Mouse (Mus musculus): Measurements from ENCODE around the gene AY074887. TPM values are rescaled to one million over a fixed set of nuclear protein-coding genes. Genes with fewer than 3 reads are reported as not detected.

Gene AY074887
- polyA plus RNA-seq, 2 experiments = 0.20 to 0.43 TPM

- peaks cover 36% of the 10 kb centered on the region for H3K36me3 ChIP-seq (ENCODE audit: control insufficient read depth, insufficient read depth, low read length)
- ATAC-seq (ENCODE audit: low FRiP score, low read depth) (no peak), DNase-seq (ENCODE audit: low spot score) (no peak)
- H3K4me1 ChIP-seq (ENCODE audit: control insufficient read depth, insufficient read depth, low read length) = peaks cover 11% of the 10 kb centered on the region; the same call in 1 of the 2 replicates
- no peak overlapping the region for H3K27ac ChIP-seq (replicated peaks; ENCODE audit: low read depth, low read length)
- H3K4me3 ChIP-seq (replicated peaks; ENCODE audit: low read length) = no peak overlapping the region
- no peak overlapping the region for H3K4me2 ChIP-seq (replicated peaks; ENCODE audit: low read depth, low read length, severe bottlenecking)
- no peaks in the 10 kb centered on the region for H3K9me3 ChIP-seq (ENCODE audit: control insufficient read depth, low read length)
- no peak overlapping the region for H3K9ac ChIP-seq (ENCODE audit: low read depth, low read length, severe bottlenecking)
- no peaks in the 10 kb centered on the region for H3K27me3 ChIP-seq (ENCODE audit: control insufficient read depth, insufficient read depth, low read length)
- no peak for TF ChIP-seq POLR2A (IDR thresholded peaks at IDR 0.05; ENCODE audit: borderline replicate concordance, extremely low read depth, insufficient read depth, insufficient read length)
Measured at GRCm38 (mm10) chr9:54949465-54949864, 1.3 kb downstream of the AY074887 start.

- TF ChIP-seq POLR2A (IDR thresholded peaks at IDR 0.05; ENCODE audit: borderline replicate concordance, extremely low read depth, insufficient read depth, insufficient read length) = no peak
- Histone ChIP-seq H3K36me3 (ENCODE audit: control insufficient read depth, insufficient read depth, low read length) (peaks cover 10% of the 10 kb centered on the region; the same call in 1 of the 2 replicates), H3K4me1 (ENCODE audit: control insufficient read depth, insufficient read depth, low read length) (no peaks in the 10 kb centered on the region), H3K27me3 (ENCODE audit: control insufficient read depth, insufficient read depth, low read length) (no peaks in the 10 kb centered on the region), H3K9ac (ENCODE audit: low read depth, low read length, severe bottlenecking) (no peak overlapping the region), H3K4me2 (replicated peaks; ENCODE audit: low read depth, low read length, severe bottlenecking) (no peak overlapping the region), H3K27ac (replicated peaks; ENCODE audit: low read depth, low read length) (no peak overlapping the region), H3K9me3 (ENCODE audit: control insufficient read depth, low read length) (no peaks in the 10 kb centered on the region), H3K4me3 (replicated peaks; ENCODE audit: low read length) (no peak overlapping the region)
- WGBS = 60% methylated on average over 16 of the region's 16 CpGs
- ATAC-seq (ENCODE audit: low FRiP score, low read depth) (no peak), DNase-seq (ENCODE audit: low spot score) (peak; percentile 15)
Measured at GRCm38 (mm10) chr9:54946256-54946655, 4.5 kb downstream of the AY074887 start.

DNA sequence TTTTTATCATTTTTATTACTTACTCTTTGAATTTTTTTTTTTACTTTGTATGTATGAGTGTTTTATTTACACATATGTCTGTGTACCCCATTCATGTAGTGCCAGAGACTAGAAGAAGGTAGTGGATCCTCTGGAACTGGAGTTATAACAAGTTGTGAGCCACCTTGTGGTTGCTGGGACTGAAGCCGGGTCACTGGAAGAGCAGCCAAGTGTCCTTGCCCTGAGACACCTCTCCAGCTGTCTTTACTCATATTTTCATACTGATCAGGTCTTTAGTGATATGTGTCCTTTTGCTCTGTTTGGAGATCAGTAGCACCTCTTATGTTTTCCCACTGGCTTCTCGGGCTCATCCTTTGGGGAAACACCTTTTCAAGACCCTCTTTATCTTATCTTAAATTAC is 6.3 kb downstream of the AY074887 start:
- ATAC-seq (ENCODE audit: low FRiP score, low read depth) (no peak), DNase-seq (ENCODE audit: low spot score) (no peak)

GRCm38 (mm10) chr9:54942071-54942470 is 8.7 kb downstream of the AY074887 start:
- Histone ChIP-seq H3K27ac (replicated peaks; ENCODE audit: low read depth, low read length) (no peak overlapping the region), H3K36me3 (ENCODE audit: control insufficient read depth, insufficient read depth, low read length) (peaks cover 10% of the 10 kb centered on the region; the same call in 1 of the 2 replicates), H3K9ac (ENCODE audit: low read depth, low read length, severe bottlenecking) (no peak overlapping the region), H3K4me1 (ENCODE audit: control insufficient read depth, insufficient read depth, low read length) (no peaks in the 10 kb centered on the region), H3K4me2 (replicated peaks; ENCODE audit: low read depth, low read length, severe bottlenecking) (no peak overlapping the region), H3K27me3 (ENCODE audit: control insufficient read depth, insufficient read depth, low read length) (no peaks in the 10 kb centered on the region), H3K4me3 (replicated peaks; ENCODE audit: low read length) (no peak overlapping the region), H3K9me3 (ENCODE audit: control insufficient read depth, low read length) (no peaks in the 10 kb centered on the region)
- ATAC-seq (ENCODE audit: low FRiP score, low read depth) (no peak), DNase-seq (ENCODE audit: low spot score) (no peak)
- 85% methylated on average over 4 of the region's 4 CpGs for WGBS
- TF ChIP-seq POLR2A (IDR thresholded peaks at IDR 0.05; ENCODE audit: borderline replicate concordance, extremely low read depth, insufficient read depth, insufficient read length) = no peak

More for the DNA sequence above, 6.3 kb downstream of the AY074887 start:
- H3K27me3 ChIP-seq (ENCODE audit: control insufficient read depth, insufficient read depth, low read length) = no peaks in the 10 kb centered on the region
- no peak overlapping the region for H3K27ac ChIP-seq (replicated peaks; ENCODE audit: low read depth, low read length)
- no peak overlapping the region for H3K4me3 ChIP-seq (replicated peaks; ENCODE audit: low read length)
- no peak overlapping the region for H3K9ac ChIP-seq (ENCODE audit: low read depth, low read length, severe bottlenecking)
- no peak overlapping the region for H3K4me2 ChIP-seq (replicated peaks; ENCODE audit: low read depth, low read length, severe bottlenecking)
- H3K9me3 ChIP-seq (ENCODE audit: control insufficient read depth, low read length) = no peaks in the 10 kb centered on the region
- peaks cover 10% of the 10 kb centered on the region; the same call in 1 of the 2 replicates for H3K36me3 ChIP-seq (ENCODE audit: control insufficient read depth, insufficient read depth, low read length)
- no peak for TF ChIP-seq POLR2A (IDR thresholded peaks at IDR 0.05; ENCODE audit: borderline replicate concordance, extremely low read depth, insufficient read depth, insufficient read length)
- WGBS = 77% methylated on average over 2 of the region's 2 CpGs
- H3K4me1 ChIP-seq (ENCODE audit: control insufficient read depth, insufficient read depth, low read length) = no peaks in the 10 kb centered on the region

DNA sequence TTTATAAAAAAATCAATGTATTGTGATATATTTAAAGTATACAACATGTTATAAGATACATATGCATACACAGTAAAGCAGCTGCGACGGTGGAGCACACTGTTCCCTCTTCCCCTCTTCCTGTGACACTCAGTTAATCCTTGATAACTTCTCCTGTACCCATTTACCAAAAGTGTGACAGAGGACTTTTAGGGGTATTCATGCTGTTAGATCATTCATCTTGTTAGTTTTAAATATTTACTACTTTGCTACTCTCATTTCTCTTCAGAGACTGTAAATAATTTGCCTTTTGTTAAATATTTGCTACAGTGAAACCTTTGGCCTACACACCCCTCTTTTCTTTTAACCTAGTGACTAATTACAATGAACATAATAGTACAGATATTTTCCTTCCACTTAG is 18.4 kb downstream of the AY074887 start:
- H3K9ac ChIP-seq (ENCODE audit: low read depth, low read length, severe bottlenecking) = no peak overlapping the region
- WGBS = 73% methylated on average over 2 of the region's 2 CpGs
- no peaks in the 10 kb centered on the region for H3K4me1 ChIP-seq (ENCODE audit: control insufficient read depth, insufficient read depth, low read length)
- peaks cover 2% of the 10 kb centered on the region; the same call in 1 of the 2 replicates for H3K36me3 ChIP-seq (ENCODE audit: control insufficient read depth, insufficient read depth, low read length)
- H3K9me3 ChIP-seq (ENCODE audit: control insufficient read depth, low read length) = no peaks in the 10 kb centered on the region
- no peak overlapping the region for H3K4me2 ChIP-seq (replicated peaks; ENCODE audit: low read depth, low read length, severe bottlenecking)
- no peaks in the 10 kb centered on the region for H3K27me3 ChIP-seq (ENCODE audit: control insufficient read depth, insufficient read depth, low read length)
- no peak for TF ChIP-seq POLR2A (IDR thresholded peaks at IDR 0.05; ENCODE audit: borderline replicate concordance, extremely low read depth, insufficient read depth, insufficient read length)
- no peak overlapping the region for H3K27ac ChIP-seq (replicated peaks; ENCODE audit: low read depth, low read length)
- no peak for ATAC-seq (ENCODE audit: low FRiP score, low read depth)
- no peak for DNase-seq (ENCODE audit: low spot score)
- H3K4me3 ChIP-seq (replicated peaks; ENCODE audit: low read length) = no peak overlapping the region

DNA sequence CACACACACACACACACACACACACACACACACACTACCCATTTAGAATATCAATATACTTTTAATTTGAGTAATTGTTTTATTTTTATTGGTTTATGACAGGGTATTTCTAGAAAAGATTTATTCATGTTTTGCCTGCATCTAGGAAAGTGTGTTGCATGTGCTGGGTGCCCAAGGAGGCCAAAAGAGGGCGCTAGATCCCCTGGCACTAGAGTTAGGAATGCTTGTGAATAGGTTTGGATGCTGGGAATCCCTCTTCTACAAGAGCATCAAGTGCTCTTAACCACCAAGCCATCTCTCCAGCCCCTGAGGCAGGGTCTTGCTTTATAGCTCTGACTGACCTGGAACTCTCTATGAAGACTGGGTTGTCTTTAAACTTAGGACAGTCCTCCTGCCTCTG is 19.0 kb downstream of the AY074887 start:
- TF ChIP-seq POLR2A (IDR thresholded peaks at IDR 0.05; ENCODE audit: borderline replicate concordance, extremely low read depth, insufficient read depth, insufficient read length) = no peak
- no peak overlapping the region for H3K4me2 ChIP-seq (replicated peaks; ENCODE audit: low read depth, low read length, severe bottlenecking)
- peaks cover 2% of the 10 kb centered on the region; the same call in 1 of the 2 replicates for H3K36me3 ChIP-seq (ENCODE audit: control insufficient read depth, insufficient read depth, low read length)
- ATAC-seq (ENCODE audit: low FRiP score, low read depth) = no peak
- WGBS = 5% methylated on average over 1 of the region's 1 CpGs
- DNase-seq (ENCODE audit: low spot score) = no peak
- no peak overlapping the region for H3K4me3 ChIP-seq (replicated peaks; ENCODE audit: low read length)
- H3K27ac ChIP-seq (replicated peaks; ENCODE audit: low read depth, low read length) = no peak overlapping the region
- no peaks in the 10 kb centered on the region for H3K4me1 ChIP-seq (ENCODE audit: control insufficient read depth, insufficient read depth, low read length)
- H3K27me3 ChIP-seq (ENCODE audit: control insufficient read depth, insufficient read depth, low read length) = no peaks in the 10 kb centered on the region
- no peaks in the 10 kb centered on the region for H3K9me3 ChIP-seq (ENCODE audit: control insufficient read depth, low read length)
- no peak overlapping the region for H3K9ac ChIP-seq (ENCODE audit: low read depth, low read length, severe bottlenecking)
